Mouse (Mus musculus): ENCODE data around the gene Rbm47.

Gene Rbm47

DNA sequence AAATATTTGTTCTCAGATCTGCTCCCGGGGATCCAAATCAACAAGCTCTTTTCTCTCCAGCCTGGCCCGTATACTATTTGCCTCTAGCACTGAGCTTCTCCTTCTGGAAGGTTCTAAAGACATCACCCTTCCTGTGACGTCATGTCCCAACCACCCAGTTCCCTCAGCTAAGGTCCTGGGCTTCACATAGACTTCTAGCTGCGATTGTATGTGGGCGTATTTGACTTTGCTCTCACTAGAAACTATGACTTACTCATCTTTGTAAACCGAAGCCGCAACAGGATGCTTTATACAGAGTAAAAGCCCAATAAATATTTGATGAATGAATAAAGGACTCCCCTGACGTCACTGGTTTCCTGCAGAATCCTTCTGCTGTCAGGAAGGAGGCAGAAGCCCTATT is 7.2 kb downstream of the Rbm47 start:
- DNase-seq (ENCODE audit: low spot score in 2 of 2) = no peak

DNA sequence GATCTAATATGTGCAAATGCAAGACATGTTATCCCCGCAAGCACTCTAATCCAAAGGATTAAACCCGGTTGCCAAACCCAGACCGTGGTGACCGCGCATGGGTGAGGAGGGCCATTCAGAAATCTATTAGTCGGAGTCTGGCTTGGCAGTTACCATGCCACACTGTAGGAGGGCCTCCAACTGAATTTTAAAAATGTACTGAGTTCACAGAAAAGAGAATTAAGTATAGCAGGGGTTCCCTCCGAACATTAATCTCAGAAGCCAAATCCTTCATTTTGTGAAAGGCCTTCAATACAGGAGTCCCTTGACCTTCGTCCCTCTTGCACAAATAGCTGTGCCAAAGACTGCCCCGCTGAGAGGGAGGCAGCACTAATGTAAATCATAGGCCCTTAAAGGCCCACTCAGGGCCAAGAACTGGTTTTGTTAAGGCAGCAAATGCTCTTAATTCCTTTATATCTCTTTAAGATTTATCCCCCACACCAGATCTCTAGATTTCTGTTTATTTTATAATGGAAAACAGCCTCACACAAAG is 16.4 kb downstream of the Rbm47 start:
- no peak for DNase-seq (ENCODE audit: low spot score in 2 of 2)

DNA sequence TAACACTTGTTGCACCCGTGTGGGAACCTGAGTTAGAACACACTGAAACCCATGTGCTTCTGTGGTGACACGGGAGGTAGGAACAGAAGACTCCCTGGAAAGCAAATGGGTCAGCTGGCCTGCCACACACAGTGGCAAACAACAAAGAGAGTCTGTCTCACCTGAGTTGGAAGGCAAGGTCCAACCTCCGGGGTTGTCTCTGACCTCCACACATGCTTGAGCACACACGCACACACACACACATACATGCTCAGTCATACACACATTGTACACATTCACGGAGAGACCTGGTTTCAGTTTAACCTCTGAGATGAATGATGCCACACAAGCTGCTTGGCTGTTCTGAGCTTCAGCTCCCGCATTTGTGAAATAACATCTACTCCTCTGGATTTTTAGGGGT is 18.3 kb downstream of the Rbm47 start:
- DNase-seq (ENCODE audit: low spot score in 2 of 2) = no peak

DNA sequence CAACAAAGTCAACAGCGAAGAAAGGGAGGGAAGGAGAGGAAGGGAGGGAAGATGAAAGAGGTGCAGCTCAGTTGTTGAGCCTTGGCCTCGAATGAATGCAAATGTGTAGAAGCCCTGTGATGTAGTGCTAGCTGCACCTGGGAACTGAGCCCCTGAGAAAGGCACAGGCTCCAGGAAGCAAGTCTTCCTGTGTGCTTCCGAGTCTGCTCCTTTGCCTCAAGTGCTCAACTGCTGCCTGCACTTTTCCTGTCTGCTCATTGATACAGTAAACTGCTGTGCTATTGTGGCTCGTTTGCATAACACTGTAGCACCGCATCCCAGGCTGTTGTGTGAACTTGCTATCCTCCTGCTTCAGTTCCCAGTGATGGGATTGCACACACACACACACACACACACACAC is 19.4 kb downstream of the Rbm47 start:
- no peak for DNase-seq (ENCODE audit: low spot score in 2 of 2)

DNA sequence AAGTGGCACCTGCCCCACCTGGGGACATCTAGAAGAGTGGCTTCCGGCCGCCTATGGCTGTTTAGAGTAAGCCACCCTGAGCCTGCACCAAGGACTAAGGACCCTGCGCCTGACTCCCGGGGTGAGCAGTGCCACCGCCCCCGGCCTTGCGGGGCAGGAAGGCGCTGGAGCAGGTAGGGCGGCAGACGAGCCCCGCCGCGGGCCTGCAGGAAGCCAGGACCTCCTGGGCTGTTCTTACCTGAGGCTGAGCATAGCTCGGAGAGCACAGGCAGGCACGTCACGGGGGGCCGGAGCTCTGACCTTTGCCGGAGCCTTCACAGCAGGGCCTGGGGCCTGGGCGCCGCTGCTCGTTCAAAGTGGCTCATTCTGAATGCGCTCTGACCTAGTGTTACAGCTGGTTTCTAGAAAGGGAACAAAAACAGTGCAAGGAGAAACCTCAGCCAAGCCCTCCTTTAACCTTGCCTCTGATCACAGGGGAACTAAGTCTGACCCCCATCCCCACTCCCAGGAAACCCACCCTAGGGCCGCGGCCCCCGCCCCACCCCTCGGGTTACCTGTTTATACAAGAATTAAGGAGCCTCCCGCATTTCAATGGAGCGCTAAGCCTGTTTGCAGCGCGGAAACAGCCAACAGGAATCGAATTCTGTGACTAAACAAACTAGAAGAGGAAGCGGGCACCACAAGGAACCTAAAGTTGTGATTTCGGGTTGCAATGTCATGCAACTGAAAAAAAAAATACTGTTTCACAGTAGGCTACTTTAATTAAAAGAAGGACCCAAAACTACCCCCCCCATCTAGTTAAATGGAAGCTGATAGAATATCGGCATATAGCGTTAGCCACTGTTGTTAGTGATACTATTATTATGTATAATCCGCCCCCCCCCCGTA is 21.4 kb downstream of the Rbm47 start:
- DNase-seq (ENCODE audit: low spot score in 2 of 2) = peak; percentile 5 to 8

DNA sequence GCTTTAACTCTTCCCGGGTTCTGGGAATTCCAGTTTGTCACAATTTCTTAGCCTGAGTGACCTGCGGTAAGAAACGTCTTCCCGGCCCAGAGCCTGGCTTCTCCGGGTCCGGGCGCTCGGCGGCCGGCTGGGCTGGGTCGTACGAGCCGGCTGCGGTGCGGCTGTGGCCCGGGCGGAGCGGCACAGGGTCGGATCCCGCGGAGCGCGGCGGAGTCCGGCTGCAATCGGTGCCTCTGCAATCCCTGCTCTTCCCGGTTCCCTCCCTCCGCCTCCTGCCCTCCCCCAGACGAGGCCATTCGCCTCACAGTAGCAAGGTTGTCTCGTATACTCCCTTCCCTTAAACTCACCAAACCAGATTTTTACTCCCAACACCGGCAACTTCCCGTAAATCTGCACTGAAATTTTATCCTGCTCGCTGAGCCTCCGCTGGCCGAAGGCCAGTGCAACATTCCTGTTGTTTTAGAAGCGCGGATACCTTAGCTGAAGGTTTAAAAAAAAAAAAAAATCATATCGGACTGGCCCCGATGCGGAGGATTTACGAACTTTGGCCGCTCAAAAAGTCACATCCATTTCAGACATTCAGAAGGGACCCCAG is 22.1 kb downstream of the Rbm47 start:
- peak in 1 of 2 experiments; percentile 3 for DNase-seq (ENCODE audit: low spot score in 2 of 2)

DNA sequence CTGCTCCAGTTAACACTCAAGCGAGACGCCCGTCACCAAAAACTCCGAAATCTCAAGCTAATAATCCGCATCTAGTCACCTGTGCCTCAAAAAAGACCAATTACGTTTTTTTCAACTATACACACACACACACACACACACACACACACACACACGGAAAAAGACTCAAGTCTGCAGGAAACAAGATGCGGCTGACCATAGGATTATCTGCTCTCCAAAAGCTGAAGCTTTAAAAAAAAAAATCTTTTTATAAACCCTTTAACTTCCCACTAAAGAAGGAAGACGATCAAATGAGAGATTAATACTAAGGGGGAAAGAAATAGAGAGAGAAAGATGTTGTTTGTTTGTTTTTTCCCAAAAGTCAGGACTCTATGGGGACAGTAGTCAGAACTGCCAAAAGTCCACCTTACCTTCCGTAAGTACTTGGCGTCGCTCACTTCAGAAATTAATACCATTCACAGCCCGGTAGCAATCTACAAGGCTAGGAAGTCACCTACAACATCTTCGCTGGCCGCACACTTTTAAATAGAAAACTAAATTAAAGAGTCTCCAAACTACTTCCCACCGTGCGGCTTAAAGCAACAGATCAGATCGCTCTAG is 22.7 kb downstream of the Rbm47 start:
- DNase-seq (ENCODE audit: low spot score in 2 of 2) = no peak

DNA sequence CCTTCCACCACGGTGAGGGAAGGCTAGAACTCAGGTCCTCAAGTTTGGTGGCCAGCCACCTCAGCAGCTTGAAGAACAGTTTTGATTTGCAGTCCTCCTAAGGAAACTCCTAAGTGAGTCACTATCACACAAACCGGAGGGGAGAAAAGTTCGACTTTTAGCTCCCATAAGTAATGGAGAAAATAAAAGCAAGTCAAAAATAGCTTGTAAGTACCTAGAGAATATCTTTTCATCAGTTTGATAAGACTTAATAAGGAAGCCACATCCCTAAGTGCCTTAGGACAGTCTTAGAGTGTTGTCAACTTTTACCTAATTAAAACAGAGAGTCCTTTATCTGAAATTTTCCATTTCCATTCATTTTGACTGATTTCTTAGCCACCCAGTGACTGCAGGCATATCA is 23.3 kb downstream of the Rbm47 start:
- DNase-seq (ENCODE audit: low spot score in 2 of 2) = no peak

DNA sequence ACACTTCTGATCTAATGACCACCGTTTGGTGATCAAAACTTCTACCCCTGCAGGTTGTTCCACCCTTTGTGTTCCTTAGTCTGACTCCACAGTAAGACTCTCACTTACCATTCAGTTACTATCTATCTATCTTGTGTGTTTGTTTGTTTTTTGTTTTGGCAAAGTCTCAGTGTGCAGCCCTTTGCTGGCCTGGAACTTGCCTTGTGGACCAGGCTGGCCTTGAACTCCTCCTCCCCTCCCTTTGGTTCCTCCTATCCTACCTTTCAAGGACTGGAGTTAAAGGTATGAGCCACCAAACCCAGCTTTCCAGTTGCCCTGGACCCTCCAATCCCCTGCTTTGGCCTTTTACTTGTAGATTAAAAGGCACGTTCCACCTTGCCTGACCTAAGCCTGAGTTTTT is 23.8 kb downstream of the Rbm47 start:
- no peak for DNase-seq (ENCODE audit: low spot score in 2 of 2)

DNA sequence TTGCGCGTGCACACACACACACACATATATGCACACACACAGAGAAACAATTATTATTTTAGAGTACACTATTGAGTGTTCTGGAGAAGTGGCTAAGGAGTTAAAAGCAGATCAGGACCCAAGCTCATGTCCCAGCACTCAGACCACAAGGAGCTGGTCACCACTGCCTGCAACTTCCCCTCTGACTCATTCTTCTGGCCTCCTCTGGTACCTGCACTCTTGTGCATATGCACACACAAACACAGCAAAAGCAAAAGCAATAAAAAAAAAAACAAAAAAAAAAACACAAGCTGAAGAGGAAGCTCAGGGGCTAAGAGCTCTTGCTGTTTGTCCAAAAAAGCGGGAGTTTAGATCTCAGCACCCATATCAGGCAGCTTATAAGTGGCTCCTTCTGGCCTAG is 25.6 kb downstream of the Rbm47 start:
- no peak for DNase-seq (ENCODE audit: low spot score in 2 of 2)

DNA sequence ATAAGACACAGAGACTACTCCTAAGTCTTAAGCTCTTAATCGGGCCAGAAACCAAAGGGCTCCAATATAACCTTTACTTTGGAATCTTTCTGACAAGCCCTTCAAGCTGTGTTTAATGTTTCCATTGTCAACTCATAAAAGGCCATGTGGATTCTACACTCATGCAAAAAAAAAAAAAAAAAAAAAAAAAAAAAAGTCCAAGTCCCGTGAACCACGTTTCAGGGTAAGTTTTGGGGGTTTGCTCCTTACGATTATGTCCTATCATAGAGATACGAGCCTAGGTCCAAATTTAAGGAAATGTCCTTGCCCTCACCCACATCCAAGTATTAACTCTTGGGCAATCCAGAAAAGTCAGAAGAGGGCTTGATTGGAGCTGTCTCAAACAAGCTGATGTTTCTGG is 27.3 kb downstream of the Rbm47 start:
- DNase-seq (ENCODE audit: low spot score in 2 of 2) = no peak

DNA sequence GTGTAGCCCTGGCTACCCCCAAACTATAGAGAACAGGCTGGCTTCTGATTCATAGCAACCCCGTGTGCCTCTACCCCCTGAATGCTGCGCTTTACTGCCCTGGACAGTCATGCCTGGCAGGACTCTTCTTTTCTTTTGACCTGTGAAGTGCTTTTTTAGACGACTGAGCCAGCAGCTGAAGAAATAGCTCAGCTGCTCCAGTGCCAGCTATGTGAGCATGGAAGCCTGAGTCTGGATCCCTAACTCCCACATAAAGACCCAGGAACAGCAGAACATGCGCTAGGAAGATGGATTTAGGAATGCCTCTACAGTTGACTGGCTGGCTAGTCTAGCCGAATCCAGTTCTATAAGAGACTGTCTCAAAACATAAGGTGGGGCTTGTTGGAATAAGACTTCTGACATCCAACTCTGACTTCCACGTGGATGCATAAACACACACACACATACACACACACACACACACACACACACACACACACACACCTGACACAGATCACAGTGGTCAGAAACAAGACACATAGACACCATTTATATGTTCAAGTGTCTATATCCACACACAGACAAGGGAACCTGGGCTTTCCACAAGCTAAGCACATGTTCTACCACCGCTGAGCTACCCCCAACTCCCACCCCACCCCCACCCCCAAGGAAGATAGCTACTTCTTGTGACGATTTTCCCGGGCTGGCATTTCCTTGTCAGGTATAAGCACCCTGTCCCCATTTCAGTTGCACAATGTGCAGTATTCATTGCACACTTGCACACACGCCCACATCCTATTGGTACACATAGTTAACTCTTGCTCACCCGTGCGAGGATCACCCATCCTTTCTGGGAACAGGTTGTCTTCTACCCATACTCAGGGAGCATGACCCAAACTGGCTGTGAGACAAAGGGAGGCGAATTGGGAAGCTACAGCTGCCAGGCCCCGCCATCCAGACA is 29.6 kb downstream of the Rbm47 start:
- DNase-seq (ENCODE audit: low spot score in 2 of 2) = no peak

DNA sequence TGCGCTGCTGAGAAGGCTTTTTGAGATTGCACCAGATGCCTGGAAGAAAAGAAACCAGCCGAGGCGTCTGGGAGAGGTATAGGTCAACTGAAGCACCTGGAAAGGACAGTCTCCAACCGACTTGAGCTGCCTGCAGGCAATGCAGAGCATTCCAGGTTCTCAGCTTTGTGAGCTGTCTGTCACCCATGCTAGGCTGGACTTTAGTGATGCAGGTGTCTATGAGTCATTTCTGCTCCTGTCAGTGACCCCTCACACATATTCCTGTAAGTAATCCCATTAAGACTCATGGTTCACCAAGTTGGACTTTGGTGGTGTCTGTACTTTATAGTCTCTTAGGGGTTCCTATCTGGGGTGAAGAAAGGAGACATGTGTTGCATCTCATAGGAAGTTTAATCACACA is 31.4 kb downstream of the Rbm47 start:
- no peak for DNase-seq (ENCODE audit: low spot score in 2 of 2)

DNA sequence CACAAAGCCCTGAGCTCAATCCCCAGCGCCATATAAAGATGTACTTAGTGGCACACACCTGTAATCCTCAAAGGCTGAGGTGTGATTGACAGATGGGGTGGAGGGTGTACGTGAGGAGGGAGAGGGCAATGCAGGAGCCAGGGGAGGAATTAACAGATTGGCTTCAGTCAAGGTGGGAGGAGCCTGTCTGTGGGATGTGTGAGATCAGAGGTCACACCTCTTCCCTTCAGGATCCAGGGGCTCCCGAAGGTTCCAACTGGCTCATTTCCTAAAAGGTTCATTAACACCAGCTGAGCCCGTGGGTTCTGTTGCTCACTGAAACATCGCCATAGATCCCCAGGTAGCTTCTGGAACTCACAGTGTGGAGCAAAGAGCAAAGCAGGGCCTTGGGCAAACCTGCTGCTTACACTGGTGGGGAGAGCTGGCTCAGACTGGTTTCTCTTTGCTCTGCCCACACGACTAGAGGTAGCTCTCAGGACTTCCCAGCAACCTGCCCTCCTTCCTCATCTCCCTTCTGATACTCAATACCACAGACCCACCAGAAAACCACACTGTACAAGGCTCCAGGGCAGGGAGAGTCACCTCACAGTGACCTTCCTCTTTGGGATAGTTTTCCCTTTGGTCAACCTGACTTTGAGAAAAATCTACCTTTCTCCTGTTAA is 33.2 kb downstream of the Rbm47 start:
- no peak for DNase-seq (ENCODE audit: low spot score in 2 of 2)

DNA sequence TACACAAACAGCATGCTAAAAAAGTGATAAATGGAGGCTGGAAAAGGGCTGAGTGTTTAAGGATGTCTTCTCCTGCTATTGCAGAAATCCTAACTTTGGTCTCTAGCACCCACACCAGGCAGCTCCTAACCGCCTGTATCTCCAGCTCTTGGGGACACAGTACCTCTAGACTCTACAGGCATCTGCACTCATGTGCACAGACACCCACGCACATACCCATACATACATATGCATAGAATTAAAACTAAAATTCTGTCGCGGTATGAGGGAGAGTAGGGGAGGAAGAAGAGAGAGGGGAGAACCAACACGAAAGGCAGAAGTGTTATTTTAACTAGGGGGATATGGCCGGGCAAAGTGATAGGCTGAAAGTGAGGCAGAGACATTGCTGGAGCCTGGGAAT is 33.7 kb downstream of the Rbm47 start:
- DNase-seq (ENCODE audit: low spot score in 2 of 2) = no peak

DNA sequence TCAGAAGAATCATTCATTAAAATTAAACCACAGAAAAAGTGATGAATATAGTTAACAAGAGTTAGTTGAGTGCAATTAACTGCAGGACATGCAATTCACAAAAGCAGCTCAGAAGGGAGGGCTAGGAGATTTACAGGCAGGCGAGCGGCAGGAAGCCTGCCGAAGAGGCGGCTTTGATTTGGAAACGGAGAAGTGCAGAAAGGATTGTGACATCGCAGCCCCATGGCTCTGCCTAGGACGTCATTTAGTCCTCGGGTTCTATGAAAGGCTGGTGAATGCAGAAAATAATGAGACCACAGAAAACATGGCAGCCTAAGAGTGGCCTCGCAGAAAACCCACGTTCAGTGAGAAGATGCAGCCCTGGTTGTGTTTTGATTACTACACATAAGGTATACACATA is 34.3 kb downstream of the Rbm47 start:
- DNase-seq (ENCODE audit: low spot score in 2 of 2) = no peak

DNA sequence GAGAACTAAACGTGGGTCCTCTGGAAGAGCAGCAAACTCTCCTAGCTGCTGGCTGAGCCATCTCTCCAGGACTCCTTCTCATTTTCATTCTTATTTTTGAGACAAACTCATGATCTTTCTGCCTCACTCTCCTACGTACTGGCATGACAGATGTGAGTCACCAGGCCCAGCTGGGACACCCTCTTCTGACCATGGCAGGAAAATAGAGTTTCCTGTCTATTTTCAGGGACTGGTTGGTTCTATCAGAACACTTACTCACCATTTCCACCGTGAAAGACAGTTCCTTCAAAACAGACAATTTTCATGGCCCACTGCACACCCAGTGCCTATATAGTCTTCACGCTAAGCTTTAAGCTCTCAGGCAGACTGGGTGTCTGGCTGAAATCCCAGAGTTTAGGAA is 35.7 kb downstream of the Rbm47 start:
- DNase-seq (ENCODE audit: low spot score in 2 of 2) = no peak

DNA sequence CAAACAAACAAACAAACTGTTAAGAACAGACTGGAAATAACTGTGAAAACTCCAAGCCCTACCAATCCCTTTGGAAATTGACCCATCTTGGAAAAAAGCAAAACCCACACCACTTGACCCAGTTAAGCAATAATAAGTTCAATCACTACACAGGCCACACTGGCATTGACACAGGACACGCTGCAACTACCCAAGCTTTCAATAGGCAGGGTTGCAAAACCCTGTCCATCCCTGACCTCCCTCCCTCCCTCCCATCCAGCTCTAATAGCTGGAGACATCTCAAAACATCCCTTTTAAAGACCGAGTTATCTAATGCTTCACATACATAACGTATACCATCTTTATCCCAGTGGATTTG is 37.1 kb downstream of the Rbm47 start:
- no peak for DNase-seq (ENCODE audit: low spot score in 2 of 2)

DNA sequence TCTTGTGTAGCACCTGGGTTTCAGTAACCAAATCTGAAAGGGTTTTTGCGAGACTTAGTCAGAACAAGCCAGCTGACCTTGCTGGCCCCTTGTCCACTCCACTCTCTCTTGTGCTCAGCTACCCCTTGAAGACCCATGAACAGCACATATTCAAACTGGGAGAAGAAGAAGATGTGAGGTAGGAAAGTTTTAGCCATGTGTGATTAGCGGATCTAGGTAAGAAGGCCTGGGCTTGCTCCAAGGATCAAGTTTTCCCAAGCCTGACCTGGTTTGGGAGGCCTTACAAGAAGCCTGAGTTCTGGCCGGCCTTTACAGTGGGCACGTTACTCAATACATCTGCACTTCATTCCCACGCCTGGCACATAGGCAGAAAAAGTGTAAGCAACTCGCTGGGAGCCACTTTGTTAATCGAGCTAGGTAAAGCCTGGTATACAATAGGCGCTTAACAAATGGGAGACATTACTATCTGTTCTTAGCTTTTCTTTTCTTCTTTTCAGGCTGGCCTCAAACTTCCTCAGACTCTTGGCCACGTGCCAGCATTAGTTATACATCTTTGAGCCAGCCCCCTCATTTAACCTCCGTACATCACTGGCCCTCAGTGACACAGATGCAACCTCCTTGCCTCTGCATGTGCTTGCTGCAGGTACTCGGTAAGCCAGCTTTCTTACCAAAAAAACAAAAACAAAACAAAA is 37.6 kb downstream of the Rbm47 start:
- no peak for DNase-seq (ENCODE audit: low spot score in 2 of 2)

DNA sequence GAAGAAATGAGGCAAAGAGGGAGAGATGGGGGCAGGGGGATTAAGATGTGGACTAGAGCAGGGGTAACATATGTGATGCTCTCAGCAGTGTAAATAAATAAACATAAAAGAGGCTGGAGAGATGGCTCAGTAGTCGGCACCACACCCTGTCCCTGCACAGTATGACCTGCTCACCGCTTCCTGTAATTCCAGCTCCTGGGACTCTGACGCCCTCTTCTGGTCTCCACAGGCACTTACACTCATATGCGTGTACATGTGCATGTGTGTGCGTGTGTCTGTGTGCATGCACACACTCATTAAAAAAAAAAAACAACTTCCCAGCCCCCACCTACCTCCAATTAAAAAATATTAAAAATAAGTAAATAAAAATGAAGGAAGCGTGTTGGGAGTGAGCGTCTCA is 38.3 kb downstream of the Rbm47 start:
- no peak for DNase-seq (ENCODE audit: low spot score in 2 of 2)

DNA sequence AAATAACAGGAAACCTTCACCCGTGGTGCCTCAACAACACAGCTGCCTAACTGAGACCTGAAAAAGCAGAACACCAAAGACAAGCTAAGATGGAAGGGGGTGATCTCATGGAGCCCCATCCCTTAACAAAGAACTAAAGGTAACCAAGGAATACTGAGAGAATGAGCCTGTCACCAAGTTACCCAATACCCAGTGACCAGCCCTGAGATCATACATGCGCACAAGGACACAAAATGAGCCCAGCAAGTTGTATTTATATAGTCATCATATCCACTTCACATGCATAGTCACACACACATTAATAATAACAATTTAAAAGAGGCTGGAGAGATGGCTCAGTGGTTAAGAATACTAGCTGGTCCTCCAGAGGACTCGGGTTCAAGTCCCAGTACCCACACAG is 44.0 kb downstream of the Rbm47 start:
- no peak for DNase-seq (ENCODE audit: low spot score in 2 of 2)
